ENCODE assay signal across 16 mouse cellular contexts in genomic region chr3:89328623-89329022, GRCm38 (mm10). TPM values are rescaled to one million over a fixed set of nuclear protein-coding genes. Genes with fewer than 3 reads are reported as not detected.
DNase-seq lines count a peak whose midpoint lies in the region; ATAC-seq and TF ChIP-seq lines count a peak whose summit lies in the region.
"Had no signal": no experiment of that assay in that cellular context is flagged by ENCODE, and none has a peak within 500 bp of the region (broad histone marks: within the 10 kb centered on the region; RNA-seq: fewer than 3 reads in every experiment).

No protein-coding gene starts in this region.

- H3K36me3 ChIP-seq in heart, postnatal 0 days (replicated peaks; ENCODE audit: control insufficient read depth, insufficient read depth, low read length) = 0 out of 2 replicates have a peak, but pooled peaks cover 5% of the 10 kb centered on the region
- H3K36me3 ChIP-seq in heart, embryonic 12.5 days = peaks cover 7% of the 10 kb centered on the region
- H3K36me3 ChIP-seq in neural tube, embryonic 12.5 days = peaks cover under 1% of the 10 kb centered on the region
- H3K36me3 ChIP-seq in embryonic facial prominence, embryonic 14.5 days (ENCODE audit: control insufficient read depth, insufficient read depth, low read length) = peaks cover 14% of the 10 kb centered on the region

- no peak overlapping the region for H3K4me2 ChIP-seq in heart, postnatal 0 days (ENCODE audit: low read depth, low read length)
- H3K4me2 ChIP-seq in heart, embryonic 12.5 days = no peak overlapping the region; the same call in 1 of the 2 replicates
- H3K4me2 ChIP-seq in neural tube, embryonic 12.5 days (replicated peaks) = no peak overlapping the region
- H3K4me2 ChIP-seq in embryonic facial prominence, embryonic 14.5 days (ENCODE audit: low read depth, low read length) = 0 out of 2 replicates have a peak overlapping the region, but pooled peaks have one; percentile 18

- peak; percentile 19; the same call in 1 of the 2 replicates for ATAC-seq in heart, postnatal 0 days (ENCODE audit: insufficient read depth, low read depth)
- no peak for ATAC-seq in heart, embryonic 12.5 days (ENCODE audit: insufficient number of reproducible peaks, low FRiP score)
- ATAC-seq in neural tube, embryonic 12.5 days (ENCODE audit: low FRiP score, low read depth) = no peak
- peak; percentile 47; the same call in 1 of the 2 replicates for ATAC-seq in embryonic facial prominence, embryonic 14.5 days (ENCODE audit: low read depth)
- no peak for ATAC-seq in granulocyte monocyte progenitor cell, adult 5-6 weeks (replicated peaks; ENCODE audit: poor library complexity, severe bottlenecking)
- ATAC-seq in megakaryocyte, adult 5-6 weeks (ENCODE audit: poor library complexity, severe bottlenecking) = no peak

- no peaks in the 10 kb centered on the region for H3K9me3 ChIP-seq in heart, postnatal 0 days (replicated peaks; ENCODE audit: control insufficient read depth, low read length)
- H3K9me3 ChIP-seq in heart, embryonic 12.5 days (replicated peaks) = no peaks in the 10 kb centered on the region
- H3K9me3 ChIP-seq in neural tube, embryonic 12.5 days = no peaks in the 10 kb centered on the region
- H3K9me3 ChIP-seq in embryonic facial prominence, embryonic 14.5 days (ENCODE audit: control insufficient read depth, low read length) = no peaks in the 10 kb centered on the region

- WGBS in heart, postnatal 0 days = 9% methylated on average over 4 of the region's 4 CpGs
- WGBS in heart, embryonic 12.5 days = 11% methylated on average over 4 of the region's 4 CpGs
- whole genome bisulfite sequencing in neural tube, embryonic 12.5 days = 9% methylated on average over 4 of the region's 4 CpGs
- 25% methylated on average over 4 of the region's 4 CpGs for WGBS in embryonic facial prominence, embryonic 14.5 days

- H3K4me1 ChIP-seq in heart, postnatal 0 days (ENCODE audit: control insufficient read depth, insufficient read depth) = no peaks in the 10 kb centered on the region
- peaks cover 22% of the 10 kb centered on the region; the same call in 1 of the 2 replicates for H3K4me1 ChIP-seq in heart, embryonic 12.5 days (replicated peaks)
- H3K4me1 ChIP-seq in neural tube, embryonic 12.5 days = peaks cover 53% of the 10 kb centered on the region
- H3K4me1 ChIP-seq in embryonic facial prominence, embryonic 14.5 days (ENCODE audit: control insufficient read depth, insufficient read depth, low read length) = 0 out of 2 replicates have a peak, but pooled peaks cover 3% of the 10 kb centered on the region

- DNase-seq in heart, postnatal 0 days (ENCODE audit: low spot score) = no peak
- no peak for DNase-seq in neural tube, embryonic 10.5 days (ENCODE audit: extremely low spot score, low spot score)
- peak; percentile 78 for DNase-seq in embryonic facial prominence, embryonic 14.5 days (ENCODE audit: low spot score)
- no peak for DNase-seq in T-cell, adult 2 months (ENCODE audit: low spot score)
- DNase-seq: cerebellum, adult 9-10 months; kidney, adult 11 months; left cerebral cortex, postnatal 4 days; lung, postnatal 14 days; thymus, postnatal 4 days had no signal

- peaks cover 22% of the 10 kb centered on the region for H3K27me3 ChIP-seq in heart, postnatal 0 days (ENCODE audit: control insufficient read depth, insufficient read depth, low read length)
- H3K27me3 ChIP-seq in heart, embryonic 12.5 days (replicated peaks) = peaks cover 41% of the 10 kb centered on the region
- no peaks in the 10 kb centered on the region; the same call in 1 of the 2 replicates for H3K27me3 ChIP-seq in neural tube, embryonic 12.5 days (replicated peaks)
- H3K27me3 ChIP-seq in embryonic facial prominence, embryonic 14.5 days (replicated peaks; ENCODE audit: control insufficient read depth, insufficient read depth, low read length) = no peaks in the 10 kb centered on the region

- no peak for TF ChIP-seq EP300 in heart, postnatal 0 days (IDR thresholded peaks at IDR 0.05; ENCODE audit: low read depth)

- H3K4me3 ChIP-seq in heart, postnatal 0 days (ENCODE audit: low read depth, low read length) = no peak overlapping the region
- H3K4me3 ChIP-seq in heart, embryonic 12.5 days = no peak overlapping the region
- no peak overlapping the region for H3K4me3 ChIP-seq in neural tube, embryonic 12.5 days
- no peak overlapping the region for H3K4me3 ChIP-seq in embryonic facial prominence, embryonic 14.5 days (ENCODE audit: low read depth, low read length)
- H3K4me3 ChIP-seq: layer of hippocampus, adult 2 months had no signal

- H3K9ac ChIP-seq in heart, postnatal 0 days (replicated peaks; ENCODE audit: low read depth, low read length) = no peak overlapping the region
- H3K9ac ChIP-seq in heart, embryonic 12.5 days = no peak overlapping the region; the same call in 1 of the 2 replicates
- H3K9ac ChIP-seq in neural tube, embryonic 12.5 days = 0 out of 2 replicates have a peak overlapping the region, but pooled peaks have one; percentile 29
- no peak overlapping the region for H3K9ac ChIP-seq in embryonic facial prominence, embryonic 14.5 days (ENCODE audit: low read depth, low read length)

- H3K27ac ChIP-seq in heart, postnatal 0 days (ENCODE audit: low read depth) = no peak overlapping the region
- H3K27ac ChIP-seq in heart, embryonic 12.5 days (ENCODE audit: poor library complexity, severe bottlenecking) = no peak overlapping the region
- no peak overlapping the region for H3K27ac ChIP-seq in neural tube, embryonic 12.5 days
- H3K27ac ChIP-seq in embryonic facial prominence, embryonic 14.5 days (replicated peaks; ENCODE audit: low read depth, low read length) = no peak overlapping the region
- H3K27ac ChIP-seq: layer of hippocampus, adult 2 months had no signal

- TF ChIP-seq CTCF in heart, postnatal 0 days (IDR thresholded peaks at IDR 0.05; ENCODE audit: low read depth) = no peak

RNA-seq across cellular contexts. Expression of gene Efna3, which starts 5.9 kb away (rescaled TPM):
- total RNA-seq in heart, postnatal 0 days (2014; rRNA removed; ENCODE audit: low replicate concordance) = not detected in 2 replicates
- 0.12 and 0.44 TPM in 2 replicates for polyA plus RNA-seq in heart, postnatal 0 days (2015; fragmentation: Nextera tagmentation; extraction: Ambion mirVana)
- polyA plus RNA-seq in heart, embryonic 12.5 days (2016; fragmentation: Nextera tagmentation; extraction: Ambion mirVana) = 1.3 TPM in 2 replicates
- polyA plus RNA-seq in neural tube, embryonic 12.5 days (2016; fragmentation: Nextera tagmentation; extraction: Ambion mirVana) = 51.3 and 54.7 TPM in 2 replicates
- 18.7 and 21.2 TPM in 2 replicates for polyA plus RNA-seq in embryonic facial prominence, embryonic 14.5 days (2014; fragmentation: Nextera tagmentation; extraction: Ambion mirVana)
- not detected in 2 replicates for total RNA-seq in granulocyte monocyte progenitor cell, adult 5-6 weeks (2014; fragmentation: Nextera tagmentation)
- total RNA-seq in granulocyte monocyte progenitor cell, adult 5-6 weeks (2017) = not detected in 2 replicates
- not detected in 2 replicates for total RNA-seq in megakaryocyte, adult 5-6 weeks (2015)
- not detected in 2 replicates for total RNA-seq in megakaryocyte, adult 5-6 weeks (2017)
- total RNA-seq: gastrocnemius, adult 8-10 months had no signal

RNA-seq across cellular contexts. Expression of gene Efna4, which starts 9.2 kb away (rescaled TPM):
- total RNA-seq in heart, postnatal 0 days (2014; rRNA removed; ENCODE audit: low replicate concordance) = 2.7 and 7.2 TPM in 2 replicates
- polyA plus RNA-seq in heart, postnatal 0 days (2015; fragmentation: Nextera tagmentation; extraction: Ambion mirVana) = 2.6 and 3.5 TPM in 2 replicates
- polyA plus RNA-seq in heart, embryonic 12.5 days (2016; fragmentation: Nextera tagmentation; extraction: Ambion mirVana) = 8.7 and 10.6 TPM in 2 replicates
- 15.8 and 17.8 TPM in 2 replicates for polyA plus RNA-seq in neural tube, embryonic 12.5 days (2016; fragmentation: Nextera tagmentation; extraction: Ambion mirVana)
- polyA plus RNA-seq in embryonic facial prominence, embryonic 14.5 days (2014; fragmentation: Nextera tagmentation; extraction: Ambion mirVana) = 17.5 and 20.7 TPM in 2 replicates
- 0.66 and 2.1 TPM in 2 replicates for total RNA-seq in granulocyte monocyte progenitor cell, adult 5-6 weeks (2014; fragmentation: Nextera tagmentation)
- not detected in 2 replicates for total RNA-seq in granulocyte monocyte progenitor cell, adult 5-6 weeks (2017)
- total RNA-seq in megakaryocyte, adult 5-6 weeks (2015) = 0.16 and 0.33 TPM in 2 replicates
- not detected in 2 replicates for total RNA-seq in megakaryocyte, adult 5-6 weeks (2017)
- total RNA-seq: gastrocnemius, adult 8-10 months had no signal

RNA-seq across cellular contexts. Expression of gene Adam15, which starts 21.2 kb away (rescaled TPM):
- 99.0 and 115 TPM in 2 replicates for total RNA-seq in heart, postnatal 0 days (2014; rRNA removed; ENCODE audit: low replicate concordance)
- 72.3 and 82.2 TPM in 2 replicates for polyA plus RNA-seq in heart, postnatal 0 days (2015; fragmentation: Nextera tagmentation; extraction: Ambion mirVana)
- polyA plus RNA-seq in heart, embryonic 12.5 days (2016; fragmentation: Nextera tagmentation; extraction: Ambion mirVana) = 47.2 and 55.5 TPM in 2 replicates
- polyA plus RNA-seq in neural tube, embryonic 12.5 days (2016; fragmentation: Nextera tagmentation; extraction: Ambion mirVana) = 37.1 and 40.4 TPM in 2 replicates
- polyA plus RNA-seq in embryonic facial prominence, embryonic 14.5 days (2014; fragmentation: Nextera tagmentation; extraction: Ambion mirVana) = 44.4 and 51.7 TPM in 2 replicates
- total RNA-seq in granulocyte monocyte progenitor cell, adult 5-6 weeks (2014; fragmentation: Nextera tagmentation) = 42.7 and 80.7 TPM in 2 replicates
- total RNA-seq in granulocyte monocyte progenitor cell, adult 5-6 weeks (2017) = 34.8 and 44.8 TPM in 2 replicates
- total RNA-seq in megakaryocyte, adult 5-6 weeks (2015) = 107 and 135 TPM in 2 replicates
- total RNA-seq in megakaryocyte, adult 5-6 weeks (2017) = 100 and 124 TPM in 2 replicates

RNA-seq across cellular contexts. Expression of gene Dcst2, which starts 33.2 kb away (rescaled TPM):
- total RNA-seq in heart, postnatal 0 days (2014; rRNA removed; ENCODE audit: low replicate concordance) = 0.39 TPM in 1 of 2 replicates, not detected in the other
- polyA plus RNA-seq in heart, postnatal 0 days (2015; fragmentation: Nextera tagmentation; extraction: Ambion mirVana) = 0.07 TPM in 1 of 2 replicates, not detected in the other
- not detected in 2 replicates for polyA plus RNA-seq in heart, embryonic 12.5 days (2016; fragmentation: Nextera tagmentation; extraction: Ambion mirVana)
- polyA plus RNA-seq in neural tube, embryonic 12.5 days (2016; fragmentation: Nextera tagmentation; extraction: Ambion mirVana) = 0.10 and 0.17 TPM in 2 replicates
- polyA plus RNA-seq in embryonic facial prominence, embryonic 14.5 days (2014; fragmentation: Nextera tagmentation; extraction: Ambion mirVana) = not detected in 2 replicates
- not detected in 2 replicates for total RNA-seq in granulocyte monocyte progenitor cell, adult 5-6 weeks (2014; fragmentation: Nextera tagmentation)
- total RNA-seq in granulocyte monocyte progenitor cell, adult 5-6 weeks (2017) = not detected in 2 replicates
- total RNA-seq in megakaryocyte, adult 5-6 weeks (2015) = not detected in 2 replicates
- total RNA-seq in megakaryocyte, adult 5-6 weeks (2017) = not detected in 2 replicates
- polyA plus RNA-seq: heart, embryonic 14.5 days had no signal

RNA-seq across cellular contexts. Expression of gene Dcst1, which starts 36.4 kb away (rescaled TPM):
- total RNA-seq in heart, postnatal 0 days (2014; rRNA removed; ENCODE audit: low replicate concordance) = 0.50 TPM in 1 of 2 replicates, not detected in the other
- 0.10 and 0.29 TPM in 2 replicates for polyA plus RNA-seq in heart, postnatal 0 days (2015; fragmentation: Nextera tagmentation; extraction: Ambion mirVana)
- polyA plus RNA-seq in heart, embryonic 12.5 days (2016; fragmentation: Nextera tagmentation; extraction: Ambion mirVana) = 0.09 TPM in 1 of 2 replicates, not detected in the other
- 0.57 and 0.68 TPM in 2 replicates for polyA plus RNA-seq in neural tube, embryonic 12.5 days (2016; fragmentation: Nextera tagmentation; extraction: Ambion mirVana)
- 0.26 and 0.33 TPM in 2 replicates for polyA plus RNA-seq in embryonic facial prominence, embryonic 14.5 days (2014; fragmentation: Nextera tagmentation; extraction: Ambion mirVana)
- total RNA-seq in granulocyte monocyte progenitor cell, adult 5-6 weeks (2014; fragmentation: Nextera tagmentation) = not detected in 2 replicates
- total RNA-seq in granulocyte monocyte progenitor cell, adult 5-6 weeks (2017) = not detected in 2 replicates
- 0.14 TPM in 1 of 2 replicates, not detected in the other for total RNA-seq in megakaryocyte, adult 5-6 weeks (2015)
- not detected in 2 replicates for total RNA-seq in megakaryocyte, adult 5-6 weeks (2017)
- total RNA-seq: gastrocnemius, adult 8-10 months; layer of hippocampus, adult 2 months had no signal

Comparison
In these comparisons a context has a peak if more than half of its experiments do, and no peak if none do; other contexts are left out.
1. ATAC-seq: peak in heart, postnatal 0 days (single experiment) and embryonic facial prominence, embryonic 14.5 days (single experiment); none in heart, embryonic 12.5 days (single experiment), neural tube, embryonic 12.5 days (single experiment), granulocyte monocyte progenitor cell, adult 5-6 weeks (single experiment) and megakaryocyte, adult 5-6 weeks (single experiment).